Mouse (Mus musculus) bone marrow, adult 2 months (tissue): ENCODE measurements around the gene Pdxdc1.

Experiments
- CTCF ChIP-seq: fragments of 200-500 bp; IDR thresholded peaks from 2 replicates; pipeline ENCODE4 v1.5.1; 2011; ENCODE audit warnings: low read length, control low read depth; ENCODE audit not compliant: control insufficient read depth, insufficient read depth
- POLR2A ChIP-seq: fragments of 200-500 bp; IDR thresholded peaks from 2 replicates; pipeline ENCODE4 v1.6.1; 2011; ENCODE audit warnings: low read depth, mild to moderate bottlenecking, control low read depth, low read length, borderline replicate concordance; ENCODE audit not compliant: control insufficient read depth

- TF ChIP-seq CTCF (no peak), POLR2A (no peak)
Measured at GRCm38 (mm10) chr16:13796746-13797175, 106.2 kb downstream of the Pdxdc1 start.
